Mouse (Mus musculus) stomach, postnatal 0 days (tissue): Measurements from ENCODE around the gene Tsc22d4.

Experiments used
- CTCF ChIP-seq: IDR thresholded peaks from 2 replicates; pipeline ENCODE4 v1.5.1; 2016; ENCODE audit warnings: antibody characterized with exemption, low read depth, mild to moderate bottlenecking, moderate library complexity
- EP300 ChIP-seq: optimal IDR thresholded peaks from 2 replicates; pipeline ENCODE3; 2016; ENCODE audit warnings: antibody characterized with exemption

DNA sequence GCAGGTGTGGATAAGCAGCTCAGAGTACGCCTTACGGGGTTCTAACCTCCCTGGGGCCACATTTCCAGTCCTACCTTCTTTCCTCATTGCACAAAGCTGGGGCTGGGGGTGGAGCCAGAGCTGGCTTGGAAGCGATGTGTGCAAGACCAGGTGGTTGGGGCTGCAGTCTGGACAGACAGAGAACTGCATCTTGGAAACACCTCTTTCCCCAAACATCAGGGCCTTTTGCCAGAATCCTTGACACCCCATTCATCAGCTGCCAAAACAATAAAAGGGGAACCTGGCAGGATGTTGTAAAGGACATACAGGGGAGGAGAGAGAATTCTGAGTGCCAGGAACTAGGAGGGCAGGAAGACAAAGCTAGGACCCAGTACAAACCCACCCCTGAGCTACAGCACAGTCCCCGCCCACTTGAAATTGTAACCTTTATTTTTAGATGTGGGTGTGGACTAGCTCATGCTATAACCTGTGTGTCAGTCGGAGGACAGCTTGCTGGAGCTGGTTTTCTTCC is 30.9 kb downstream of the Tsc22d4 start:
- no peak for TF ChIP-seq EP300
- no peak; the same call in 1 of the 2 replicates for TF ChIP-seq CTCF
